Mouse (Mus musculus): Measurements from ENCODE around the gene Pax7.

The Pax7 gene

DNA sequence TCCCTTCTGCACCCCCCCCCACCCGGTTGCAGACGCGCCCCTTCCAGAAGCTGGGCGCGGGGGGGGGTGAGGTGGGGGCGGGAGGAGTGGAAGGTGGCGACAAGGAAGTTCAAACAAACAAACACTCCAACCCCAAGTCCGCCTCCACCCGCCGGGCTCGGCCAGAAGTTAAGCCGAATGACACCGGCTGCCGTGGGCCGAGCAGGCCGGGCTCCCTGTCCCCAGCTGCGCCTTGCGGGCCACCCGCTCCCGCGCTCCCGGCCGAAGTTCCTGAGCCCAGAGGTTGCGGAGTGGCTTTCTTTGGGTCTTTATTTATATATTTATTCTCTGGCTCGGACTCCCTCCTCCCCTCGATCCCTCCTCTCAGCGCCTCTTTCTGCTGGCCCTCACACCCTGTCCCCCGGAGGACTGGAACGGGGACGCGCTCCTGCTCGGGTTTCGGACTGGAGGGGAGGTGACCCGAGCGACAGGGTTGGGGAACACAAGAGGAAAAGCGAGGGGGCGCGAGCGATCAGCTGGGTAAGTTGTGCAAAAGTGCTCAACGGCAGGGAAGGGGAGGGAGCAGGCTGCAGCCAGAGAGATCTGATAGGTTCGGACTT lies at the start of gene Pax7:
Pax7 (minus strand) TSS at position 493 of the 599 bp plus-strand sequence.
- no peak for DNase-seq

DNA sequence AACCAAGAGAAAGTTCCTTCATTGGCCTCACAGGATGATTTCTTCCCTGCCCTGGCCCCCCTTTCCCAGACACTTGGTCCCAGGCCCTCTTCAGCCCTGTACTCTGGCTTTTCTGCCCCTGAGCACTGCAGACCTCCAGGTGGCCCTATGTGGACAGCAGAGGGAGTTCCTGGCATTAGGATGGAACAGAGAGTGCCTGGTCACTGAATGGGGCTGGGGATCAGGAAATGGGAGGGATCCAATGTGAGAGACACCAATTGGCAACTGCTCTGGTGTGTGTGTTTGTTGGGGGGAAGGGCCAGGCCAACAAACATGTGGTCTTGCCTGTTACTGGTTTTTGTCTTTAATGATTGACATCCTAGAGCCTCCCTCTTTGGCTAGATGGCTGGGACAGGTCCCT lies 48.5 kb upstream of the Pax7 start:
- DNase-seq: no peak

DNA sequence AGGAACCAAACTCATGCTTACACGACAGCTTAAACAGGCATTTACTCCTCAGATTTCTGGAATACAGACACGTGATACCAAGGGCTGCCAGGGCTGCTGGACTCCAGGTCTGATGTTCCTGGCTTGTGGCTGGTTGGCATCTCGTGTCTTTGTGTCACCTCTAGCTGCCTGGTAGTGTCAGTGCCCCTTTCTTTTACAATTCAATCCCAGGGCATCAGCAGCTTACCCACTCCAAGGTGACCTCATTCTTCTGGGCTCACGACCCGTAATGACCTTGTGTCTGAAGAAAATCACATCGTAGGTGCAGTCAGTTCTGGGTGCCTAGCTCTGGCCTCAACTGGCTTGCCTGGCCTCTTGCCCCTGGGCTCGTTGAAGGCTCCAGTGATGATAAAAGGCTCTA lies 46.0 kb upstream of the Pax7 start:
- no peak for DNase-seq

DNA sequence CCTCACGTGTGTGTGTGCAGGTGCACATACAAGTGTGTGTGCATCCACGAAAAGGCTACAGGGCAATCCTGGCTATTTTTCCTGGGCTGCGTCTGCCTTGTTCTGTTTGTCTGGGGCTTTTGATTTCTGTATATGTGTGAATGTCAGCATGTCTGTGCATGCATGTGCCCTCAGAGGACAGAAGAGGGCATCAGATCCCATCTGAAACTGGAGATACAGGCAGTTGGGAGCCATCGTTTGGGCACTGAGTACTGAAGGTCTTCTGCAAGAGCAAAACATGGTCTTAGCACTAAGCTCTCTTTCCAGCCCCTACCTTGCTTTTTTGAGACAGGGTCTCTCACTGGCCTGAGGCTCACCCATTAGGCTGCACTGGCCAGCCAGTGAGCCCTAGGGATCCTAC lies 45.1 kb upstream of the Pax7 start:
- no peak for DNase-seq

DNA sequence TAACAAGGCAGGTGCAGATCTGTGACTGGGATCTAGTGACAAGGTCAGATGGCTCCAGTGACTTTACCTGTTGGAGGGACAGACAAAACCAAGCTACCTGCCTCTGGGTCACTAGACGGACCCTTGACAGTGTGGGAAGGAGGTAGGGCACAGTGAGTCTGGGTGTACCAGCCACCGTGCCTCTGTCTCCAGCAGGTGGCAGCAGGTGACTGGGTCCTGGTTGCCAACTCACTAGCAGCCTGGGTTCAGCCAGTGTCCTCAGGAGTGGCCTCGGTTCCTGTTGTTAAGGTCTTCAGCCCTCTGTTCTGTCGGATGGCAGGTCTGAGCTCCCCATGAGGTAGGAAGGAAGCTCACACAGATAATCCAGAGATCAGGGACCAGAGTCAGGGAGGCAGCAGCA lies 43.9 kb upstream of the Pax7 start:
- peak; percentile 19 for DNase-seq

DNA sequence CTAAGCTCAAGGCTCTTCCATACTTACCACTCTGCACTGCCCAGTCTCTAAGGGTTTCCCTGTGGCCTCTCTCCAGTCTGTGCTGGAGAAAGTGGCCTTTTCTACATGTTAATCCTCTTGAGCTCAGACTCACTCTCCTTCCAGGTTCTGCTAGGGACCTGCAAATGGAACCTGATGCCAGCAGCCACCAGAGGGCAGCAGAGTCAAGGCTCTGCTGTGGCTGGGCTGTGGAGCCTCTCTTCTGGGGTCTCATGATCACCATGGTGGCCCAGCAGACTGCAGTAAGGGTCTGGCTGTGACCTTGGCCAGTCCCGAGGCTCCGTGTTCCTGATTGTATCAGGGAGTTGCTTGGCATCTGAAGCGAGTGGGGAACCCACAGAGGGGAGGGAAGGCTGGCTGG lies 39.3 kb upstream of the Pax7 start:
- DNase-seq: peak; percentile 18

DNA sequence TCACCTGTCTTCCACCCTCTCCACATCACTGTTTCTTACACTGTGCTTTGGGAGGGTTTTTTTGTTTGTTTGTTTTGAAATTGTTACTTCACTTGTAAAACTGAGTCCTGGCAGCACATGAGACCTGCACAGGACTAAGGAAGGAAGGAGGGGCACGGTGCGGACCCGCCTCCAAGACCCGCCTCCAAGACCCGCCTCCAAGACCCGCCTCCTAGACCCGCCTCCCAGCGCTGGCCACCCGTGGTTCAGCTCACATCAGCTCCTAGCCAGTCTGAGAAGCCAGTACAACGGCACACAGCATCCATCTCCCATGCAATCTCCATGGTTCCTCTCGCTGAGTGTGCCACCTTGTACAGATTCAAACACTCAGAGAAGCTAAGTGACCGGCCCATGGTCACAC lies 38.4 kb upstream of the Pax7 start:
- DNase-seq: no peak

DNA sequence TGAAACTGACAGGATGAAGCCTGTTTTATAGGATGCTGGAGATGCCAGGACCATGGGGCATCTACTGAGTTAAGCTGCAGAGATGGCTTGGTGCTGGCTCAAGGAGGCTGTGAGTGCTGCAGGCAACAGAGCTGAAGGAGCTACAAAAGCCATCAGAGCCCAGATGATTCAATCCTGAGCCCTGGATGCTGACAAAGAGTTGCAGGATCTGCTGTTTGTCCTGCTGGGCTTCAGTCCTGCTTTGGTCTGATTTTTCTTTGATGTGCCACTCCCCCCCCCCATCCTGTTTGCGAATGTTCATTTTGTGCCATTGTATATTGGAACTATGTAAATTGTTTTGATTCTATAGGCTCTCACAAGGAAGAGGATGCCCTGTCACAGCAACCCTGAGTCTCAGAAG lies 29.9 kb upstream of the Pax7 start:
- no peak for DNase-seq

DNA sequence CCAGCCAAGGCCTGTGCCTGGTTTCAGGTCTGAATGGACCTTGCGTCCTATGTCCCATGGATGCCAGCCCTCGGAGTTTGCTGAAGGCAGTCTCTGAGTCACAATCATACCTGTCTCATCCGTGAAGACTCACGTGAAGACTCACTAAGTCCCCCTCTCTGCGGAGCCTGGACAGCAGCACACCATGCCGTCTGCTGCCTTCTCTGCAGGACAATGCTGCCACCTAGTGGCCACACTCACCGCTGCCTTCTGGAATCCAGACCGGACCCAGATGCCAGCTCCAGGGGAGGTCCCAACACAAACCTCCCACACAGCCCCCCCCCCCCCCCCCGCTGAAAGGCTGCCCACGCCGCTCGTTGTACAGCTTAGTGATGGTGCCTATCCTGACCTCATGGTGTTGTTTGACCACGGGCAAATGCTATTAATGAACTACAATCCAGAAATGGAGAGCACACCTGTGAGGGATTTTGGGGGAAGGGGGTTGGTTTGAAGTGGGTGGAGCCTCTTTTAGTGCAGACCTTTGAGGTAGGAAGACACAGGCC lies 25.4 kb upstream of the Pax7 start:
- peak; percentile 84 for DNase-seq

DNA sequence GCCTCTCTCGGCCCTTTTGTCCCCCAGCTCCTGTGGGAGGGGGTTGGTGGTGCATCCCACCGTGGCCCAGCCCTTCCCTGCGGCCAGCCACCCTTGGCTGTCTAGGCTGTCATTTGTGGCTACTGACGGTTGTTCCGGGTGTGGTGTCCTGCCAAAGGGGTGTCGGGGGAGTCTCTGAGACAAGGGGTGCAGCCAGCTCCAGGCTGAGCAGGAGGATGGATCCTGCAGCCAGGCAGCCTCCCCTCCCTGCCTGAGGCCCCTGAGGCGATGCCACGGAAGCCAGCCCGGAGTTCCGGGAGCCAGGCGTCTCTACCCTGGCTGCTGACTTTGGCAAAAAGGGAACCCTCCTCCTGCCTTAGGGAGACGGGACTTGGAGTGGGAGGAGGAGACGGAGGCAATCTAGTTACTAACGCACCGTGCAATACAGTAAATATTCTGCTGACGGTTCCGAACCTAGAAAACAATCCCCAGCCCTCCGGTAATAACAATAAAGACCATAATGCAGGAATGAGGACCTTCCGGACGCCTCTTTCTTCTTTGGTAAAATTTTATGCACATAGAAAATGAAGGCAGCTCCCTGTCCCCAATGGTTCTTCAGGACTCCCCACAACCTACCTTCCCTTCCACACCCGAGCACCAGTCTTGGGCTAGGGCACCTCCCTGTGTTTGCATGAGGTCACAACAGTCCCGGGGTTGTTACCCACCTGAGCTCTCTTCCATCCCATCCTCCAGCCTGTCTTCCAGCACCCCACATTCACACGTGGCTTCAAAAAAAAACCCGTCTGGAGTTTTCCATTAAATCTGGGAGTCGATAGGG lies 19.1 kb upstream of the Pax7 start:
- DNase-seq: peak; percentile 46

DNA sequence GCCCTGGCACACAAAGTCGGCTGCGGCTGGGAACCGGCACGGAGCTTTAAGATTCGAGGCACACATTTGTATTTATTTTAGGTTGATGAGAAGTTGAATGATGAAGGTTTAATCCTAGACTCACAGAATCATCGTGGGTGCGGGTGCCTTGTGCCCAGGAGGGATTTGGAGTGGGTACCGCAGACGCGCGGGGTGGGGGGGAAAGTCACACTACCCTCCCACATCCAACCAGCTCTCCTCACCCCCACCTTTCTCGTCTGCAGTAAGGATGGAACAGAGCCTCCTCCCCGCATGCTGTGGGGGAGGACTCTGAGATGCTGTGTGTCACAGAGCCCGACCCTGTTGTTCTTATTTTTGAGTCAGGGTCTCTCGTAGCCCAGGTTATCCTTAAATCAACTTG lies 18.1 kb upstream of the Pax7 start:
- no peak for DNase-seq

DNA sequence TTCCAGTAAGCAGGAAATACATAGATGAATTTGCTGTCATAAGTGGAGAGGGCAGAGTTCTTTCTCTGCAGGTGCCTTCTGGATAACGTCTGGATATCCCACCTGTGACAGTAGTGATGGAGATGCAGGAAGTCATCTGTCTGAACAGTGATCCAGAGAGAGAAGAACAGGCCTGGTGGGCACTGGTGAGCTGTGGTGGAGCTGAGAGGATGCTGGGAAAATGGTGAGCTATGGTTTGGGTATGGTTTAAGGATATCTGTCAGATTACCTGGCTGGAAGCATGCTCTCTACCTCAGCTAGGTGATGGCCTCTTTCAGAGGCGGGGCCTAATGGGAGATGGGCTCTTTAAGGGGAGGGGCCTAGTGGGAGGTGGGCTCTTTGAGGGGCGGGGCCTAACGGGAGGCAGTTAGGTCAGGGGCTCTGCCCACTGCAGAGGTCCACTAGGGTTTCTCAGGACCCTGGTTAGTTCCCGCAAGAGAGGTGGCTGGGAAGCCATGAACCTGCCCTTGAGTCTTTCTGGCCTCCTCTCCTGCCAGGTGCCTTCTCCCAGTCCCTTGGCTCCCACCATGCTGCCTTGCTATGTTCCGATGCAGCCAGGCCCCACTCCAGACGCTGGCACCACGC lies 17.3 kb upstream of the Pax7 start:
- DNase-seq: no peak

DNA sequence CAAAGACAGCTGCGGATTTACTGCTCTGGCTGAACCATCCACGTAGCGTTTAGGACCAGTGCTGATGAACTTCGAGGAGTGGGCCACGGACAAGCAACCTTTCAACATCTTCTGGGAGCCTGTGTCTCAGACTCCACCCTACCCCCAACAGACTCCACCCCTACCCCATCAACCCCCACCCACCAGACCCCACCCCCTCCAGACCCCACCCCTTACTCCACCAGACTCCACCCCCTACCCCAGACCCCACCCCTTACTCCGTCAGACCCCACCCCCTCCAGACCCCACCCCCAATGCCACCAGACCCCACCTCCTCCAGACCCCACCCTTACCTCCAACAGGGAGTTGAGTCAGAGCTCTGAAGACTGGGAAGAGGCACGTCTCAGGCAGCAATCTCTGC lies 10.1 kb upstream of the Pax7 start:
- no peak for DNase-seq

DNA sequence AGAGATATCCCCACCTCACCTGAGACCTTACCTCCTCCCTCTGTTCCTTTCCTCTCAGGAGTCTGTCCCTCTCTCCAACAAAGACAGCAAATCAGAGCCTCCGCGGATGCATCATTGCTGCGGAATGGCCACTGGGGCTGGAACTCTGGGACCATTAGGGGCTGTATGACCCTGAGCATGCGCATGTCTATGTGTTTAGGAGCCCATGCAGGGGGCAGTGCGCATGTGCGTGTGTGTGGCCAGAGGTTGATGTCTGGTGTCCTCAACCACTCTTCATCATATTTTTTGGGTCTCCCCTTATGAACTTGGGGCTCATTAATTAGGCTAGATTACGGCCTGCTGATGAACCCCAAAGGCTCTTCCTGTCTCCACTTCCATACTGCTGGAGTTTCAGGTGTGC lies 9.6 kb upstream of the Pax7 start:
- DNase-seq: no peak

DNA sequence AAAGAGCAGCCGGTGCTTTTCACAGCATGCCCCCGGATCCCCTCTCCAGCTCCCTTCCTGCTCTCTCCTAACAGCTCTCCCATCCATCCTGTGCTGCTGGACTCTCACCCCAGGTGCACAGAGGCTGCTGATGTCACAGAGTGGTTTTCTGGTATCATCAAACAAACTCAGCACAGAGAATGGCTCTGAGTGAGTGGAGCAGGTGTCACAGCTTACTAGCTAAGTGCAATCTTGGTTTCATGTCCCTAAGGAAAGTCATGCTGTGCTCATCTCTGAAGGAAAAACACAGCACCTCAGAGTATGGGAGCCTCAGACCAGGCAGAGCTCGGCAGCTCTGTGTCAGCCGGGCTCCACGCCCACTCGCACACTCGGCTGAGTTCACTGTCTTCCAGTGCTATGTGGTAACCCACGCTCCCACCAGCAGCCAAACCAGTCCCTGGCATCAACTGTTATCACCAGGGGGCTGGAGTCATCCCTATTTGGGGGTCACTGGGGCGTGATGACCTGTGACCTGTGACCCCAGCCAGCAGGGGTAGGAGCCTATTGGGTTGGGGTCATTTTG lies 7.7 kb upstream of the Pax7 start:
- DNase-seq: no peak

DNA sequence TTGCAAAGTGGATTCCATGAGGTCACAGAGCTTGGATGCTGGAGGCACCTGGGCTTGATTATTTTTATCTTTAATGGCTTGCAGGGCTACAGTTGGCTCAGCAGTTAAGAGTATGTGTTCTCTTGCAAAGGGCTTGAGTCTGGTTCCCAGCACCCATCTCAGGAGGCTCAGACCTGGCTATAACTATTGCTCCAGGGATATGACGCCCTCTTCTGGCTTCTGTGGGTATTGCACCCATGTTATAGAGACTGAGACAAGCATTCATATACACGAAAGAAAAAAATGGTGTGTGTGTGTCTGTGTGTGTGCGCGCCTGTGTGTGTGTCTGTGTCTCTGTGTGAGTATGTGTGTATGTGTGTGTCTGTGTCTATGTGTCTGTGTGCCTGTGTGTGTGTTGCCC lies 7.1 kb upstream of the Pax7 start:
- DNase-seq: no peak

DNA sequence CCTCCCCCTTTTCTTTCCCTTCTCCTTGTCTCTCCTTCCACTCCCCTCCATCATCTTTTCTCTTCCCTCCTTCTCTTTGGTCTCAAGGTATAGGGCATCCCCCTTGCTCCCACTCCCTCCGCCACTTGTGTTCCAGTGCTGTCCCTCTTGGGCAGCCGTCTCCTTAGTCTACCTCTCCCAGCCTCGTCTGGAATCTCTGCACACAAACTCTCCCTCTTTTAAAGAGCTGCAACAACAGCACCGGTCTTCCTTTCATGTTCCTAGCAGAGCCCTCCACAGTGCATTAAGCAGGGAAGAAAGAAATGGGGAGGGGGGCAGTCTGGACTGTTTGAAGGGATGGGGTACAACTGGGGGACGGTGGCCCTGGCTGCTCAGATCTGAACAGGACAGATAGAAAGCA lies 3.4 kb upstream of the Pax7 start:
- DNase-seq: no peak

DNA sequence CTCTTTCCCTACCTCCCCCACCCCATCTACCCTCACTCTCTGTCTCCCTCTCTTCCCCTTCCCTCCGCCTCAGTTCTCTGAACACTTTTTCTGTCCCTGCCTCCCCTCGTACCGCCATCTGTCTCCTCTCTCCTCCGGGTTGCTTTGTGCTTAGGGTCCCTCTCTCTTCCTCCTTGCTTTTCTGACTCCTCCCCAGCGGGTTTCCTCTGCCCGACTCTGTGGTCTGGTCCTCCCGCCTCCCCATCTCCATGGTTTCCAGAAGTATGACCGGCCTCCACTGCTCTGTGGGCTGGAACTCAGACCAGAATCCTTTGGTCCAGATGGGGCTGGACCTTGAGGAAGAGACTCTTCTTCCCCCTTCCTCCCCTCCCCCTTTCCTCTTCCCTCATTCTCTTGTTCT lies 2.9 kb upstream of the Pax7 start:
- no peak for DNase-seq

DNA sequence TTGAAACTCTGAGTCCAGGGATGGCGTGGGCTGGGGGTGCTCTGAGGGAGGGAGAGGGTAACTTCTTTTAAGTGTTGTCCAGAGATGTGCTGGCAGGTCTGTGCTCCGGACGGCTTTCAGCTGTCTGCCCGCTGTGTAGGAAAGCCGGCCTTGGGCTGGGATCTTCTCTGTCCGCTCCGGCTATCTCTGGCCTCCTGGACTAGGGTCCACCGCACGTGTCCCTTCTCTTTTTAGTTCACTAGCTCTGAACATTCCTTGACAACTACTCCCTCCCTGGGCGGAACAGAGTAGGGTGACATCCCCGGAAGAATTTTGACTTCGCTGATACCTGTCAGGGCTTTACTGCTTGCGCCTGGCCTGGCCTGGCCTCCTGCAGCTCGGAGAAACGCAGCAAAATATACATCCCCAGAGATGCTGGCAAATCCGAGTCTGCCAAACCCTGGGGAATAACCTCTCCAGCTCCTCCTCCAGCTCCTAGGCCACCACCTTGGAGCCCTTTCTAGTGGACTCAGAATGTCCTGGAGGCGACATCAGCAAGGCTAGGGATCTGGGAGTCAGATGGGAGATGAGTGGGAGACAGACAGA lies 581 bp upstream of the Pax7 start:
- DNase-seq: no peak

DNA sequence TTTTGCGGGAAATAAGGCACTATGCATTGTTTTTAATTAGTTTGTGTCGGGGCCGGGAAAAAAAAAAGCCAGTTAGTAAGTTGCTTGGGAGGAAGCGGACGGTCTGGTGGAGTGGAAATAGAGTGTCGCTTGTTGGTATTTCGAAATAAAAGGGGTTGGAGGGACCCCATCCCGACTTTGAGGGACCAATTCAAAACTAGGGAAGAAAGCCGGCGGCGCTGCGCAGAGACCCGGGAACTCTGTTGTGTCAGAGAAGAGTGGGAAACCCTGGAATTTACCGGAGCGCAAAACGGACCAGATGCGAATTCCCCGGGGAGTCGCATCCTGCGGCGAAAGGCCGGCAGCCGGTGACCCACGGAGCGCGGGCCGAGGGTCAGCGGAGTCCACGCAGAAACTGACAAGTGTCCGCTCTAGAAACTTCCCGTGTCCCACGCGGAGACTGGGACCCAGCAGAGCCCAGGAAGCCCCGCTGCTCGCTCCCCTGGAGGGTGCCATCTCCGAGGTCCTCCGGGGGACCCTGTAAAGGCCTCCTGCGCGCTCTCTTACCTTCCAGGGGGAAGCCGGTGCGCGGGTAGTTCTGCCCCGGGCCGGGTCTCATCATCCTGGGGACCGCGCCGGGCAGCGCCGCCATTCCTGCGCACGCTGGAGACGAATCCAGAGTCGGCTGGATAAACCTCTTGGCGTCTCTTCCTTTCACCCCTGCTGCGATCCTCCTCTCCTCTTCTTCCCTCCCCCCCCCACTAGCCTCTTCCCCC lies 870 bp downstream of the Pax7 start:
- no peak for DNase-seq

DNA sequence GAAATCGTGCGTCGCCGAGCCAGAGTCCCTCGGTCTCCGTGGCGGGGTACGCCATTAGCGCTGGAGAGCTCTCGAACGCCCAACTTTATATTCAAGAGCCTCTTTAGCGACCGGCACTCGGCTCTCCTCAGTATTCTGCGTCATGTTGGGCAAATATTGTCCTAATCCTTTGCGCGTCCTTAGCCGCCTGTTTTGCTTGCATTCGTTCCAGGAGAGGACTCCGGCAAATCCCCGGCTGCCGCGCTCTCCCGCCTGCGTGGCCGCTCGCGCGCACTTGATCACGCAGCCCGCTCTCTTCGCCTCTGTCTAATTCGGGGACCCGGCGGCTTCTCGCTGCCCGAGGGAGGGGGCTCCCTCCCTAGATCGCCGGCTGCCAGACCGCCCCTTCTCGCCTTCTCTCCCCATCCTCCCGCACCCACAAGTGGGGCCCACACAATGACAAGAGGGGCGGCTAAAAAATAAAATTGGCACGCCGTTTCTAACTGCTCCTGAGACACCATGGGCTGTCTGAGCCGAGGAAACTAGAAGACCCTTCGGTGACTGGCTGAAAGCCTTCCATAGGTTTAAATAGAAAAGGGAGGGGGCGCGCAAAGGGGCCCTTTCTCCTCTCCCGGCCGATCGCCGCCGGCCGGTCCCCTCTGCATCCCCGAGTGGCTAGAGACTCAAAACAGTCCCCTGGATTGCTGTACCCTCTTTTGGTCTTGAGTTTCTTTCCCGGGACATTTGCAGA lies 1.7 kb downstream of the Pax7 start:
- DNase-seq: no peak
